Mouse (Mus musculus): ENCODE measurements around the gene Rab3il1. TPM values are rescaled to one million over a fixed set of nuclear protein-coding genes. Genes with fewer than 3 reads are reported as not detected.

Rab3il1 gene
- total RNA-seq, 2 experiments from 2014 or later: 263 to 535 TPM

- peak; percentile 76 for ATAC-seq (replicated peaks; ENCODE audit: low FRiP score, poor library complexity, severe bottlenecking)
Measured at GRCm38 (mm10) chr19:9982151-9982851, 19.2 kb upstream of the Rab3il1 start.

GRCm38 (mm10) chr19:9982852-9983542 is 18.5 kb upstream of the Rab3il1 start:
- ATAC-seq (replicated peaks; ENCODE audit: low FRiP score, poor library complexity, severe bottlenecking): peak; percentile 65

- ATAC-seq (replicated peaks; ENCODE audit: low FRiP score, poor library complexity, severe bottlenecking): no peak
Measured at GRCm38 (mm10) chr19:9984111-9985055, 17.1 kb upstream of the Rab3il1 start.

- no peak for ATAC-seq (replicated peaks; ENCODE audit: low FRiP score, poor library complexity, severe bottlenecking)
Measured at GRCm38 (mm10) chr19:9985190-9985899, 16.1 kb upstream of the Rab3il1 start.

DNA sequence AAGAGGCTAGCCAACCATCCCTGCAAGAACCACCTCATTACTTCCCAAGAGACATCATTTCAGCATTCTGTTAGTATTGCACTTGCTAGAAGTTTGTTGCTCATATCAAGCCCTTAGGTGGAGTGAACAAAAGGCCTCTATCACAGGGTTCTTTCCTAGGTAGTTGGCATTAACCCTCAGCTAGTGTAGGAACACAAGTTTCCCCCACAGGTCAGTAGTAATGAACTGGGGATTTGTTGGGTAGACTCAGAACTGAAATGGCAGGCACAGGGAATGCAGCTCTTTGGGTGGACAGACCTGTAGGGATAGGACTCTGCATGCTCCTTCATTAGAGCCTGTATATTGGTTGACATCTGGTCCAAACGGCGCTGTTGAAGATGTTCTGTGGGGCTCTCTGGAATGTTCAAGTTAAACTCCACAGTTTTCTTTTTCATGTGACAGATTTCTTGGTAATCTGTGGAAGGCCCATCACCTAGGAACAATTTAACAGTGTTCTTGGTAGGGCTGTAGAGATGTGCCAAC is 15.5 kb upstream of the Rab3il1 start:
- ATAC-seq (replicated peaks; ENCODE audit: low FRiP score, poor library complexity, severe bottlenecking): no peak

DNA sequence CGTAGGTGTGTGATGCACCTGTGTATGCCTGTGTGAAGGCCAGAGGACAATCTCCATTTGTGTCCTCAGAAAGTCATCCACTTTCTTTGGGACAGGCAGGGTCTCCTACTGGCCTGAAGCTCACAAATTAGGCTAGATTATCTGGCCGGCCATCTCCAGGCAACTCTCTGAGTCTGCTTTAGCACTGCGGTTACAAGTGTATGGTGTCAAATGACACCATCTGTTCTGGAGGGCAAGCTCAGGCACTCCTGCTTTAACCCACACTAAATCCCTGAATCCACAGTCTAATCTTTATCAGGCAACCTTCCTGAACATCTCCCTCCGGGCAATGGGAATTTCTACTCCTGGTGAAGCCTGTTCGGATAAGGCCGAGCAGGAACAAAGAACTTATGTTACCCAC is 14.3 kb upstream of the Rab3il1 start:
- ATAC-seq (replicated peaks; ENCODE audit: low FRiP score, poor library complexity, severe bottlenecking): no peak

DNA sequence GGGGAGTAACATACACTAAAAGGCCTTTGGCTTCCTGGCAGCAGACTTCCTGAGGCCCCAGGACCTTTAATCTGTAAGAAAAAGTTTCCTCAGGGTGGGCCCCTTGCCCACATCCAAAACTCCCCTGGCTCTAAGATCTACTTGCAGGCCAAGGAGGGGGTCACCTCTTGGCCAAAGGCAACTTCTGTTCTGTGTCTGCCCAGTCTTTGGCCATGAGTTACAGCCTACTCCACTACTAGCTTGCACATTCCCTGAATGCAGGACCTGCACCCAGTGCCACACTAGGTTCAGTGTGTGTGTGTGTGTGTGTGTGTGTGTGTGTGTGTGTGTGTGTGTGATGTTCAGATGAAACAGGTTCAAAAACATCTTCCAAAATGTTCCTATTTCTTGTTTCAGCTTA is 13.9 kb upstream of the Rab3il1 start:
- ATAC-seq (replicated peaks; ENCODE audit: low FRiP score, poor library complexity, severe bottlenecking): no peak

GRCm38 (mm10) chr19:9989171-9989883 is 12.1 kb upstream of the Rab3il1 start:
- ATAC-seq (replicated peaks; ENCODE audit: low FRiP score, poor library complexity, severe bottlenecking): peak; percentile 67

- peak; percentile 1; the same call in 1 of the 2 replicates for ATAC-seq (replicated peaks; ENCODE audit: low FRiP score, poor library complexity, severe bottlenecking)
Measured at GRCm38 (mm10) chr19:9989884-9990256, 11.6 kb upstream of the Rab3il1 start.

GRCm38 (mm10) chr19:9991304-9991703 is 10.2 kb upstream of the Rab3il1 start:
- peak; percentile 82 for ATAC-seq (replicated peaks; ENCODE audit: low FRiP score, poor library complexity, severe bottlenecking)

DNA sequence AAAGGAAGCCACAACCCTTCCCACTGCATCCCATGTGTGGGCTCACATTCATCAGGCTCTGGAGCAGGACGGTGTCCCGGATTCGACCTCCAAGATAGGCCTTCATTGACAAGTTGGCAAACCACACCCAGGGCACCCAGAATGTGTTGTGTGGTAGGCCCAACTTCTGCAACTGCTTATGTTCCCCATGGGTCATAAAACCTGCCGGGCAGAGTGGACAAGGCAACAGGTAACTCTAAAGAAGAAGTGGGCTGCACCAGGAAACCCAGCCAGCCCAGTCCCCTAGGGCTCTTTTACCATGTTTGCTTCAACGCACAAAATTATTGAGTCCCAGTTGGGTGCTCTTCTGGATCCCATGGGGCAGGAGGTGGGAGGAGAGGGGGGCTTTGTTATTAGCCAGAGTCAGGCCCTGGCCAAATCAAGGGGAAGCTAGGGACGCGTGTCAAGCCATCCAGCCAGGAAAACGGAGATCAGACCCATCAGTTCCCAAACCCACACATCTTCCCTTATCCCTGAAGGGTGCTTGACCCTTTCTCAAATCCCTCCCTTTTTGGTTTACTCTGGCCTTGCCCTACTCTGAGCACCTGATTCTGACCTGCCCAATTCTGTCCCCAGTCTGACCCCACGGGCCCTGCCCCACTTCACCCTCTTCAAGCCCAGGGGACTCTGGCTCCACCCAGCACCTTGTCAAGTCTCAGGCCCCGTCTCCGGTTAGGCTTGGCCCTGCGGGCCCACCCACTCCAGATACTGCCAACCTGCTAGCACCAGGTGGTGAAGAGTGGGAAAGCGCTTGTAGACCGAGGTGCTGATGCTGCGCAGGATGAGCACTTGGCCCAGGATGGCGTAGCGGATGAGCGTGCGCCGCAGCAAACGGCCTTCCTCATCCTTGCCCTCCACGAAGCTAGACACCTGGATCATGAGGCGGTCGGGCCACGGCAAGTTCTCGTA is 9.2 kb upstream of the Rab3il1 start:
- ATAC-seq (replicated peaks; ENCODE audit: low FRiP score, poor library complexity, severe bottlenecking): no peak

- peak; percentile 50 for ATAC-seq (replicated peaks; ENCODE audit: low FRiP score, poor library complexity, severe bottlenecking)
Measured at GRCm38 (mm10) chr19:9993036-9993656, 8.3 kb upstream of the Rab3il1 start.

GRCm38 (mm10) chr19:9997204-9998062 is 4.0 kb upstream of the Rab3il1 start:
- no peak for ATAC-seq (replicated peaks; ENCODE audit: low FRiP score, poor library complexity, severe bottlenecking)

GRCm38 (mm10) chr19:9998063-9998416 is 3.4 kb upstream of the Rab3il1 start:
- no peak for ATAC-seq (replicated peaks; ENCODE audit: low FRiP score, poor library complexity, severe bottlenecking)

- ATAC-seq (replicated peaks; ENCODE audit: low FRiP score, poor library complexity, severe bottlenecking): no peak
Measured at GRCm38 (mm10) chr19:9998736-9999486, 2.6 kb upstream of the Rab3il1 start.

DNA sequence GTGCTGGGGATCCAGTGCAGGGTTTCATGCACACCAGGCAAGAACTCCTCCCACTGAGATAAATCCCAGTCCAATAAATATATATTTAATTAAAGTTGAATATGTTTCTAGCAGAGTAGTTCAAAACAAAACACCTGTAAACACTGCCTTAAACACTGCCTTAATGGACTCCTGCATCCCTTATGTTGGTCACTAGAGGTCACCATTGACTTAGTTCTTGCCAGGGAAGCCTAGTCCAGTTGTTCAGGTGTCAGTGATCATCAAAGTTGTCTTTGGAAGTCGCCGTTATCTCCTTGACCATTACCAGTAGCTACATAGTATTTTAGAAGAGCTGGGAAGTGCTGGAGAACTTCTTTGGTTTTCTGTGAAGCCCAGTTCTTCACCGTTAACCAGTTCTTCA is 1.1 kb upstream of the Rab3il1 start:
- peak; percentile 90 for ATAC-seq (replicated peaks; ENCODE audit: low FRiP score, poor library complexity, severe bottlenecking)

All from erythroblast, adult 5-6 weeks (primary cell).